Comparison of ENCODE assay signal across 8 mouse cellular contexts in the genomic region with DNA sequence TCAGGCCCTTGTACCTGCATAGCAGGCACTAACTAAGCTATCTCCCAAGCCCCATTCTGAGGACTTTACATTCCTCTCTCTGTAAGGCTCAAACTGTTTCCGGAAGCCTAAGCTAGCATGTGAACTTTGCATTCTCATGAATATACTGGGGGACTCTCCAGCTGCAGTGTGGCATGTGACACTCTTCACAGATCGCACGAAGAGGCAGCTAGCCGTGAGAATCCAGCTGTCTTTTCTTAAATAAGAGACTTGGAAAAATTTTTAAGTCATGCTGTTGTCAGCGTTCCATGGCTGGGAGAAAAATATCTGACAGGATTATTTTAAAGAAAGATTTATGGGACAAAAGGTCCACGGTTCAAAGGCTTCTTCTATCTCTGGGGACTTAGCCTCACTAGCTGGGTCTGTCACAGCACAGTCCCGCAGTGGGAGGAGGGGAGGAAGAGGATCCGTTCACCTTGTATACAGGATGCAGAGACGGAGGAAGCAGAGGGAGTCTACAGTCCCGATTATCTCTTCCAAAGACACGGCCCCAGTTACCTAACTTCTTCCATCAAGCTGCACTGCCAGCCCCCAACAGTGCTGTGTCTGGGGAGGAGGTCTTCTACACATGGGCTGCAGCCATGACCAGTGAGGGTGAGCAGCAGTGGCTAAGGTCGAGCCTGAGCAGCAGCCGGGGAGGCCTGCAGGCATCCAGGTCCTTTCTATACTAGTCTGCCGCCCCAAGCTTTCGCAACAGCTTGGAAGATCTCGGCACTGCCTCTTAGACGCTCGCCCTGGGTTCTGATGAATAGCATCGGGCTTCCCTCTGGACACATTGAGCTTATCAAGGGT. TPM values are rescaled to one million over a fixed set of nuclear protein-coding genes. Genes with fewer than 3 reads are reported as not detected.
DNase-seq lines count a peak whose midpoint lies in the region; ATAC-seq and TF ChIP-seq lines count a peak whose summit lies in the region.
"Had no signal": no experiment of that assay in that cellular context is flagged by ENCODE, and none has a peak within 500 bp of the region (broad histone marks: within the 10 kb centered on the region; RNA-seq: fewer than 3 reads in every experiment).

No protein-coding gene starts in this region.

- peak overlapping the region; percentile 48; the same call in 1 of the 2 replicates for H3K27ac ChIP-seq in spleen, adult 2 months (ENCODE audit: insufficient read depth, low read length)
- H3K27ac ChIP-seq in intestine, embryonic 15.5 days = peak overlapping the region; percentile 76

- no peak for TF ChIP-seq POLR2A in spleen, adult 2 months (IDR thresholded peaks at IDR 0.05; ENCODE audit: low read depth, low read length)

- no peaks in the 10 kb centered on the region for H3K36me3 ChIP-seq in spleen, adult 2 months (ENCODE audit: control insufficient read depth, insufficient read depth, low read length)
- H3K36me3 ChIP-seq in intestine, embryonic 15.5 days = no peaks in the 10 kb centered on the region

- no peak for DNase-seq in spleen, adult 2 months (ENCODE audit: low read depth in 1 of 2, low spot score in 2 of 2)
- DNase-seq in spleen, postnatal 36 days (ENCODE audit: low spot score in 2 of 2) = no peak
- peak; percentile 41 for DNase-seq in lung, postnatal 14 days
- peak; percentile 36 for DNase-seq in yolk sac, embryonic 10.5 days (ENCODE audit: low spot score)
- DNase-seq in urinary bladder, adult 18-20 months (ENCODE audit: low spot score in 2 of 2) = no peak
- DNase-seq in adrenal gland, adult 2 months = no peak
- DNase-seq: thymus, postnatal 25 days had no signal

- no peak overlapping the region for H3K4me3 ChIP-seq in spleen, adult 2 months (ENCODE audit: extremely low read depth, insufficient read depth, insufficient read length)
- H3K4me3 ChIP-seq in intestine, embryonic 15.5 days (replicated peaks) = no peak overlapping the region

- TF ChIP-seq CTCF in spleen, adult 2 months (IDR thresholded peaks at IDR 0.05; ENCODE audit: extremely low read depth, insufficient read depth, insufficient read length, insufficient replicate concordance) = no peak

- peaks cover 3% of the 10 kb centered on the region; the same call in 1 of the 2 replicates for H3K4me1 ChIP-seq in spleen, adult 2 months (ENCODE audit: control insufficient read depth, insufficient read depth, insufficient read length)
- peaks cover 19% of the 10 kb centered on the region for H3K4me1 ChIP-seq in intestine, embryonic 15.5 days (replicated peaks)

- WGBS in spleen, adult 2 months = 69% methylated on average over 19 of the region's 19 CpGs
- 29% methylated on average over 19 of the region's 19 CpGs for WGBS in intestine, embryonic 15.5 days

- ATAC-seq in intestine, embryonic 15.5 days = peak; percentile 58

- H3K27me3 ChIP-seq in spleen, adult 2 months (ENCODE audit: control insufficient read depth, insufficient read depth, low read length) = no peaks in the 10 kb centered on the region
- no peaks in the 10 kb centered on the region for H3K27me3 ChIP-seq in intestine, embryonic 15.5 days (replicated peaks)

- peak overlapping the region; percentile 30 for H3K4me2 ChIP-seq in intestine, embryonic 15.5 days (replicated peaks)

- H3K9ac ChIP-seq in intestine, embryonic 15.5 days = 0 out of 2 replicates have a peak overlapping the region, but pooled peaks have one; percentile 23

- no peaks in the 10 kb centered on the region for H3K9me3 ChIP-seq in intestine, embryonic 15.5 days

RNA-seq across cellular contexts. Expression of gene Ptpdc1, which starts 51.7 kb away (rescaled TPM):
- polyA plus RNA-seq in spleen, adult 2 months (2012; rRNA removed) = 0.79 and 0.83 TPM in 2 replicates
- 5.5 and 6.9 TPM in 2 replicates for polyA plus RNA-seq in intestine, embryonic 15.5 days (2015; fragmentation: Nextera tagmentation; extraction: Ambion mirVana)
- total RNA-seq in adrenal gland, adult 2 months (2021) = 1 to 10 TPM; 4.6 to 9.8 TPM
- polyA plus RNA-seq in adrenal gland, adult 2 months (2012; rRNA removed) = 1.3 and 1.4 TPM in 2 replicates

Comparison
In these comparisons a context has a peak if more than half of its experiments do, and no peak if none do; other contexts are left out.
1. DNase-seq: peak in lung, postnatal 14 days (single experiment) and yolk sac, embryonic 10.5 days (single experiment); none in spleen, adult 2 months (0 of 2), spleen, postnatal 36 days (0 of 2), urinary bladder, adult 18-20 months (0 of 2) and adrenal gland, adult 2 months (single experiment).